Mouse (Mus musculus): ENCODE data around the gene Gm15737.

- no peak for TF ChIP-seq CTCF (IDR thresholded peaks at IDR 0.05; ENCODE audit: borderline replicate concordance, insufficient read depth, low read depth, low read length)
- no peak for TF ChIP-seq POLR2A (IDR thresholded peaks at IDR 0.05; ENCODE audit: borderline replicate concordance, insufficient read depth, low read length)
These were observed 41.8 kb upstream of the Gm15737 start for GRCm38 (mm10) chr6:92827360-92827759.
